Mouse (Mus musculus): Measurements from ENCODE around the gene Akr1a1. TPM values are rescaled to one million over a fixed set of nuclear protein-coding genes. Genes with fewer than 3 reads are reported as not detected.
"Not testable (repeated sequence)": the region's sequence is repeated elsewhere in the genome, so short reads cannot be mapped to it uniquely, and the experiment has no call there.

Gene Akr1a1
- total and polyA plus RNA-seq, 3 experiments = 138 to 919 (median 367) TPM

DNA sequence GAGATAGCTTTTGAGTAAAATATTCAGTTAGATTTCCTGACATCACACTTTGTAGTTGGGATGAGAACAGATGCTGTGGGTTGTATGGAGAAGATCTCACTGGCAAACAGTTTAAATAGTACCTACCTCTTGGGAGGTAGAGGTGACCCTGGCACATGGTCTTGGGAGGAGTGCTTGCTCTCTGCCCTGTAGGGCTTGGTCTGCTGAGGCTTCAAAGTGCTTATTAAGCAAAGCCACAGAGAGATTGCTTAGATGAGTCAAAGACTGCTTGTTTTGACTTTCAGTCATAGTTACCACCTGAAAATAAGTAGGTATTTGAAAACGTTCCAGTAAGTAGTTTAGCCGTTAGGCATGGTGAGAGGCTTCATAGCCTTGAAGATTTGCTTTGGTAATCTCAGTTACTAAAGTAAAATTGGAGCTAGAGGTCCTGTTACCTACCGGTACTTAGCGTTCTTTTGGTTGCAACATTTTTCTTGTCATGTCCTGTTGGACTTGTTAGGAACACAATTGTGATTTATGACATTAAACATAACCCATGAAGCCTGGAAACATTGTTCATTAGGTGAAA, 37.9 kb upstream of the Akr1a1 start:
- ATAC-seq (ENCODE audit: extremely low read depth, insufficient number of reproducible peaks, low FRiP score, poor library complexity, severe bottlenecking) = no peak
- Histone ChIP-seq H3K36me3 (replicated peaks) (peaks cover 70% of the 10 kb centered on the region), H3K4me1 (ENCODE audit: insufficient read depth, low read depth, low read length) (peaks cover 47% of the 10 kb centered on the region), H3K9me3 (replicated peaks) (no peaks in the 10 kb centered on the region), H3K27me3 (ENCODE audit: insufficient read depth, low read length) (no peaks in the 10 kb centered on the region), H3K4me3 (ENCODE audit: low read depth, low read length) (no peak overlapping the region)
- no peak for DNase-seq (ENCODE audit: low spot score)
- TF ChIP-seq GATA2 (IDR thresholded peaks at IDR 0.05; ENCODE audit: borderline replicate concordance, low read depth, low read length) = no peak
- no peak for TF ChIP-seq POLR2AphosphoS5 (IDR thresholded peaks at IDR 0.05; ENCODE audit: insufficient replicate concordance, low read depth, low read length)
- no peak for TF ChIP-seq GATA1 (IDR thresholded peaks at IDR 0.05; ENCODE audit: borderline replicate concordance, low read length)
- no peak for TF ChIP-seq TAL1 (conservative IDR thresholded peaks at IDR 0.05; ENCODE audit: low read depth, low read length)
- no peak for TF ChIP-seq CTCF (IDR thresholded peaks at IDR 0.05; ENCODE audit: low read depth, low read length)

DNA sequence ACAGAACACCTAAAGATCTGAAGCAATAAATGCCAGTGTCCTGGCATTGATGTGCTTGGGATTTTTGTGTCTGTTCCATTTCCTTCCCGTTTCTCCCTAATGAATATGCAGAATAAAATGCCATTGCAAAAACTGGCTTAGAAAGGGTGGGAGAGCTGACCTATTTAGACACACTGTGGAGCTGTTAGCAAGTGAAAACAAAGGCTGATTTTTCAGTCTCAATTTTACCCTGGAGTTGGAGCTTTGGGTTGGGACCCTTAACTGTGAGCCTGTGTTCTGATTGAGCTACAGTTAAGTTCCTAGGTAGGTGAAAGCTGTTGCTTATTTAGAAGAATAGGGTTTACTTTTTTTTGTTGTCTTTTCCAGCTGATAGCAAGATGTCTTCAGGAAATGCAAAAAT, 35.6 kb upstream of the Akr1a1 start:
- peaks cover 67% of the 10 kb centered on the region for H3K4me1 ChIP-seq (ENCODE audit: insufficient read depth, low read depth, low read length)

DNA sequence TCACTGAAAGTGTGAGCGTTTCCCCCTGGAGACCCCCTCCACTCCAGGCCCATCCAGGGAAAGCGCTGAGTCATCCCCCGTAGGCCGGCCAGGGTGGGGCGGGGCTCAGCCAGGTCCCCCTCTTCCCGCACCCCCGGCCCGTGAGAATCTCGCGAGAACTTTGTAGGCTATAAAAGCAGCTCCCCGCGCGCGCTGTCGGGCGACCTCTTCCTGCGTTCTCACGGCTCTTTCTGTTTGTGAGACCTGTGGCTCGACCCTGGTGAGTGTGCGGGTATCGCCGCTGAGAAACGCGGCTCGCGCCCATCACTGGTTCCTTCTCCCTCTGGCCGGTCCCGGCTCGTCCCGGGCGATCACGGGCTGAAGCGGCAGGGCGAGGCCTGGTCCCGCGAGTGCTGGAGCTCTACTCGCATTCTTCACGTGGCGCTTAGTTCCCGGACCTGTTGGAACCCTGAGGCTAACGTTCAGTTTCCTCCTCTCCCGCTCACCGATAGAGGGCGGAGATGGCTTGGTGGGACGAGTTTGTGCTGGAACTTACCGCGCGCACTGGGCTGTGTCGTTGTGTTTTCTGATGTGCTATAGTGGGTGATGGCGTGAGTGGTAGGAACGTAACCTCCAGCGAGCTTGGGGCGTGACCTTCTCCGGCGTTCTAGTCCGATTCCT, 34.1 kb upstream of the Akr1a1 start, which contains the start of gene Prdx1:
TSS of gene Prdx1 (plus strand) at position 143 of the 660 bp plus-strand sequence.
- H3K4me1 ChIP-seq (ENCODE audit: insufficient read depth, low read depth, low read length) = peaks cover 64% of the 10 kb centered on the region
- no peaks in the 10 kb centered on the region for H3K9me3 ChIP-seq (replicated peaks)
- H3K4me3 ChIP-seq (ENCODE audit: low read depth, low read length) = peak within 1 kb of the TSS; percentile 77
- peak; percentile 54 for ATAC-seq (ENCODE audit: extremely low read depth, insufficient number of reproducible peaks, low FRiP score, poor library complexity, severe bottlenecking)
- DNase-seq (ENCODE audit: low spot score) = peak; percentile 76
- no peaks in the 10 kb centered on the region for H3K27me3 ChIP-seq (ENCODE audit: insufficient read depth, low read length)
- TF ChIP-seq POLR2AphosphoS5 (IDR thresholded peaks at IDR 0.05; ENCODE audit: insufficient replicate concordance, low read depth, low read length) = peak; percentile 96
- TF ChIP-seq TAL1 (conservative IDR thresholded peaks at IDR 0.05; ENCODE audit: low read depth, low read length) = no peak
- TF ChIP-seq GATA2 (IDR thresholded peaks at IDR 0.05; ENCODE audit: borderline replicate concordance, low read depth, low read length) = no peak
- no peak for TF ChIP-seq GATA1 (IDR thresholded peaks at IDR 0.05; ENCODE audit: borderline replicate concordance, low read length)
- peak; percentile 39; the same call in 1 of the 2 replicates for TF ChIP-seq CTCF (IDR thresholded peaks at IDR 0.05; ENCODE audit: low read depth, low read length)
- peaks cover 36% of the 10 kb centered on the region for H3K36me3 ChIP-seq (replicated peaks)

More for the DNA sequence above, 35.6 kb upstream of the Akr1a1 start:
- DNase-seq (ENCODE audit: low spot score) (no peak), ATAC-seq (ENCODE audit: extremely low read depth, insufficient number of reproducible peaks, low FRiP score, poor library complexity, severe bottlenecking) (no peak)
- no peaks in the 10 kb centered on the region for H3K9me3 ChIP-seq (replicated peaks)
- no peak for TF ChIP-seq POLR2AphosphoS5 (IDR thresholded peaks at IDR 0.05; ENCODE audit: insufficient replicate concordance, low read depth, low read length)
- TF ChIP-seq CTCF (IDR thresholded peaks at IDR 0.05; ENCODE audit: low read depth, low read length) = no peak
- TF ChIP-seq TAL1 (conservative IDR thresholded peaks at IDR 0.05; ENCODE audit: low read depth, low read length) = no peak
- no peak for TF ChIP-seq GATA1 (IDR thresholded peaks at IDR 0.05; ENCODE audit: borderline replicate concordance, low read length)
- TF ChIP-seq GATA2 (IDR thresholded peaks at IDR 0.05; ENCODE audit: borderline replicate concordance, low read depth, low read length) = no peak
- no peaks in the 10 kb centered on the region for H3K27me3 ChIP-seq (ENCODE audit: insufficient read depth, low read length)
- H3K36me3 ChIP-seq (replicated peaks) = peaks cover 50% of the 10 kb centered on the region
- H3K4me3 ChIP-seq (ENCODE audit: low read depth, low read length) = peak overlapping the region; percentile 77

DNA sequence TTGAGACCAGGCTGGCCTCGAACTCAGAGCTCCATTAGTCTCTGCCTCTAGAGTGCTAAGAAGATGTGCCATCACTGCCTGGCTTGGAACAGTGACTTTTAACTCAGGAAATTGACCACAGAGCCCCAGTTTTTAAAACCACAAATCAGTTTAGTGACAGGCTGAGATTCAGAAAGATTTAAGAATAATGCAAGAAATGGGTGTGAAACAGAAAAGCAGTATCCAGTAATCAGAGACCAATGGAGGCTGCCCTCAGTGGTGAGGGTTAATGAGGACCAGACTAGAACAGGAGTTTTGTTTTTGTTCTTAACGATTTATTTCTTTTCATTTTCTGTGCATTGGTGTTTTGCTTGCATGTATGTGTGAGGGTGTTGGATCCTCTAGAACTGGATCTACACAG, 33.2 kb upstream of the Akr1a1 start:
- Histone ChIP-seq H3K27me3 (ENCODE audit: insufficient read depth, low read length) (no peaks in the 10 kb centered on the region), H3K36me3 (replicated peaks) (peaks cover 27% of the 10 kb centered on the region), H3K4me1 (ENCODE audit: insufficient read depth, low read depth, low read length) (peaks cover 59% of the 10 kb centered on the region), H3K9me3 (replicated peaks) (no peaks in the 10 kb centered on the region), H3K4me3 (ENCODE audit: low read depth, low read length) (no peak overlapping the region; the same call in 1 of the 2 replicates)
- no peak for TF ChIP-seq GATA1 (IDR thresholded peaks at IDR 0.05; ENCODE audit: borderline replicate concordance, low read length)
- TF ChIP-seq POLR2AphosphoS5 (IDR thresholded peaks at IDR 0.05; ENCODE audit: insufficient replicate concordance, low read depth, low read length) = no peak
- TF ChIP-seq GATA2 (IDR thresholded peaks at IDR 0.05; ENCODE audit: borderline replicate concordance, low read depth, low read length) = no peak
- TF ChIP-seq CTCF (IDR thresholded peaks at IDR 0.05; ENCODE audit: low read depth, low read length) = no peak
- no peak for TF ChIP-seq TAL1 (conservative IDR thresholded peaks at IDR 0.05; ENCODE audit: low read depth, low read length)
- DNase-seq (ENCODE audit: low spot score) = no peak
- no peak for ATAC-seq (ENCODE audit: extremely low read depth, insufficient number of reproducible peaks, low FRiP score, poor library complexity, severe bottlenecking)

DNA sequence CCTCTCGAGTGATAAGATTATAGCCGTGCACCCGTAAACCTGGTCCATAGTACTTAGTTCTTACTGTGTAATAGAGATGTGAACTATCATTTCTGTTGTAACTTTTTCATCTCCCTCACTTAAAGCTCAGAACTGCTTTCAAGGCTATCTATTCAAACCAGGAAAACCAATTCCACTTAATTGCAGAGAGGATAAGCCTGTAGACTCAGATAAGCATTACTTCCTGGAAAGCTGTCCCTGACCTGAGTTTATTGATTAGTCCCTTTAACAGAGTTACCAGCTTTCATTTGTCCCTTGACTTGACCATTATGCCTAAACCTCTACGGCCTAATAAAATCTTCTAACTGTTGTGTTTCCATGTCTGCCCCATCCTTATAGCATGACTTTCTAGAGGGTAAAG, 32.5 kb upstream of the Akr1a1 start:
- DNase-seq (ENCODE audit: low spot score) = peak; percentile 10

DNA sequence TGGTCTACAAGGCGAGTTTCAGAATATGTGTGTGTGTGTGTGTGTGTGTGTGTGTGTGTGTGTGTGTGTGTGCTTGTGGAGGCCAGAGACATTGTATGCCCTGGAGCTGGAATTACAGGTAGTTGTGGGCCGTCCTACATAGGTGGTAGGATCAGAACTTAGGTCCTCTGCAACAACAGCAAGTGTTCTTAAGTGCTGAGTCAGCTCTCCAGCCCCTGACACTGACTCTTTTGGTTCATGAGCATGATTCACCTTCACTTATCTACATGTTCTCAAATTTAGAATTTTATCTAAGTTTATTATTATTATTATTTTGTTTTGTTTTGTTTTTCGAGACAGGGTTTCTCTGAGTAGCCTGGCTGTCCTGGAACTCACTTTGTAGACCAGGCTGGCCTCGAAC, 29.0 kb upstream of the Akr1a1 start:
- peaks cover 45% of the 10 kb centered on the region for H3K4me1 ChIP-seq (ENCODE audit: insufficient read depth, low read depth, low read length)
- H3K27me3 ChIP-seq (ENCODE audit: insufficient read depth, low read length); ATAC-seq (ENCODE audit: extremely low read depth, insufficient number of reproducible peaks, low FRiP score, poor library complexity, severe bottlenecking): not testable (repeated sequence)

More for the DNA sequence above, 32.5 kb upstream of the Akr1a1 start:
- Histone ChIP-seq H3K4me3 (ENCODE audit: low read depth, low read length) (no peak overlapping the region; the same call in 1 of the 2 replicates), H3K4me1 (ENCODE audit: insufficient read depth, low read depth, low read length) (peaks cover 52% of the 10 kb centered on the region), H3K36me3 (replicated peaks) (peaks cover 20% of the 10 kb centered on the region), H3K27me3 (ENCODE audit: insufficient read depth, low read length) (no peaks in the 10 kb centered on the region), H3K9me3 (replicated peaks) (no peaks in the 10 kb centered on the region)
- peak; percentile 65 for ATAC-seq (ENCODE audit: extremely low read depth, insufficient number of reproducible peaks, low FRiP score, poor library complexity, severe bottlenecking)
- TF ChIP-seq TAL1 (conservative IDR thresholded peaks at IDR 0.05; ENCODE audit: low read depth, low read length) (peak; percentile 97), GATA1 (IDR thresholded peaks at IDR 0.05; ENCODE audit: borderline replicate concordance, low read length) (no peak)

More for the DNA sequence above, 29.0 kb upstream of the Akr1a1 start:
- H3K9me3 ChIP-seq (replicated peaks); H3K36me3 ChIP-seq (replicated peaks); H3K4me3 ChIP-seq (ENCODE audit: low read depth, low read length); DNase-seq (ENCODE audit: low spot score): not testable (repeated sequence)

Data from G1E (cell line).